Comparison of ENCODE assay signal across 9 mouse cellular contexts in the genomic region with DNA sequence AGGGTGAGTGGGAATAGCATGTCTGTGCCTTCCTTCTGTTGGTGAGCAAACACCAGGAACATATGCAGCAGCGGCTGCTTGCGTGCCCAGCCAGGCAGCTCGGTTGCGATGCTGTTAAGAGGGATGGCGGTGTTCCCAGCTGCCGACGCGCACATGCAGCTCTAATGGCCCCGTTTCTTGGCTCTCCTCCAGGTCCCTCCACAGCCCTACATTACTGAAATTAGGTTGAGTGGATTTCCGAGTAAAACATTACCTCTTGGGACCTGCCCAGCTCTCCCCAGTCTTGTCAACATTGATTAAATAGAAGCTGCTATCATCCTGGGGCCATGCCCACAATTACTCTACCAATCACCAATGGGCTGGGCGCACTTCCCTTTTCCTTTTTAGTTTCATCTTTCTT.
A peak's percentile ranks its signal among the peaks of the same experiment; 100 is the strongest.
DNase-seq lines count a peak whose midpoint lies in the region; ATAC-seq lines count a peak whose summit lies in the region.
"Had no signal": no experiment of that assay in that cellular context is flagged by ENCODE, and none has a peak within 500 bp of the region (broad histone marks: within the 10 kb centered on the region; RNA-seq: fewer than 3 reads in every experiment).

No protein-coding gene starts in this region.

- no peak overlapping the region for H3K27ac ChIP-seq in intestine, embryonic 16.5 days (ENCODE audit: low read length)
- H3K27ac ChIP-seq in intestine, embryonic 15.5 days: no peak overlapping the region
- peak overlapping the region; percentile 71 for H3K27ac ChIP-seq in neural tube, embryonic 14.5 days (ENCODE audit: low read depth, low read length)
- H3K27ac ChIP-seq: limb, embryonic 15.5 days had no signal

- WGBS in intestine, embryonic 16.5 days: 77% methylated on average over 11 of the region's 11 CpGs
- 82% methylated on average over 11 of the region's 11 CpGs for WGBS in intestine, embryonic 15.5 days
- 54% methylated on average over 11 of the region's 11 CpGs for WGBS in neural tube, embryonic 14.5 days

- peak; percentile 21; the same call in 1 of the 2 replicates for ATAC-seq in intestine, embryonic 16.5 days
- ATAC-seq in intestine, embryonic 15.5 days: no peak
- ATAC-seq in neural tube, embryonic 14.5 days (ENCODE audit: low read depth): peak; percentile 96
- ATAC-seq in monocyte, adult 5-6 weeks (replicated peaks; ENCODE audit: insufficient number of reproducible peaks, low FRiP score, low TSS enrichment, poor library complexity, severe bottlenecking): no peak

- no peak overlapping the region for H3K4me3 ChIP-seq in intestine, embryonic 16.5 days (ENCODE audit: low read length)
- H3K4me3 ChIP-seq in intestine, embryonic 15.5 days (replicated peaks): no peak overlapping the region
- H3K4me3 ChIP-seq in neural tube, embryonic 14.5 days (ENCODE audit: low read depth, low read length): no peak overlapping the region
- H3K4me3 ChIP-seq: limb, embryonic 15.5 days had no signal

- DNase-seq in cerebellum, postnatal 14 days: peak; percentile 85 to 92
- DNase-seq in layer of hippocampus, adult 8-10 months (ENCODE audit: low spot score in 2 of 2): peak; percentile 46 to 75
- DNase-seq in urinary bladder, postnatal 10 days (ENCODE audit: low spot score): no peak
- DNase-seq in lung, postnatal 4 days: no peak

- no peaks in the 10 kb centered on the region for H3K4me1 ChIP-seq in intestine, embryonic 16.5 days (ENCODE audit: control insufficient read depth, insufficient read depth, low read length)
- H3K4me1 ChIP-seq in intestine, embryonic 15.5 days (replicated peaks): no peaks in the 10 kb centered on the region
- H3K4me1 ChIP-seq in neural tube, embryonic 14.5 days (ENCODE audit: control insufficient read depth, insufficient read depth, low read length): 0 out of 2 replicates have a peak, but pooled peaks cover 6% of the 10 kb centered on the region
- H3K4me1 ChIP-seq: limb, embryonic 15.5 days had no signal

- no peaks in the 10 kb centered on the region for H3K27me3 ChIP-seq in intestine, embryonic 16.5 days (replicated peaks; ENCODE audit: control insufficient read depth, insufficient read depth, low read length)
- H3K27me3 ChIP-seq in intestine, embryonic 15.5 days (replicated peaks): no peaks in the 10 kb centered on the region
- no peaks in the 10 kb centered on the region for H3K27me3 ChIP-seq in neural tube, embryonic 14.5 days (ENCODE audit: control insufficient read depth, insufficient read depth, low read length)
- H3K27me3 ChIP-seq: limb, embryonic 15.5 days had no signal

- no peak overlapping the region for H3K9ac ChIP-seq in intestine, embryonic 16.5 days (ENCODE audit: low read depth, low read length)
- H3K9ac ChIP-seq in intestine, embryonic 15.5 days: no peak overlapping the region
- no peak overlapping the region for H3K9ac ChIP-seq in neural tube, embryonic 14.5 days (replicated peaks; ENCODE audit: low read depth, low read length)
- H3K9ac ChIP-seq: limb, embryonic 15.5 days had no signal

- no peaks in the 10 kb centered on the region for H3K9me3 ChIP-seq in intestine, embryonic 16.5 days (ENCODE audit: control insufficient read depth, low read length)
- no peaks in the 10 kb centered on the region for H3K9me3 ChIP-seq in intestine, embryonic 15.5 days
- H3K9me3 ChIP-seq in neural tube, embryonic 14.5 days (ENCODE audit: control insufficient read depth, low read length): no peaks in the 10 kb centered on the region
- H3K9me3 ChIP-seq: limb, embryonic 15.5 days had no signal

- H3K36me3 ChIP-seq in intestine, embryonic 16.5 days (ENCODE audit: control insufficient read depth, insufficient read depth, low read length): no peaks in the 10 kb centered on the region
- H3K36me3 ChIP-seq in intestine, embryonic 15.5 days: no peaks in the 10 kb centered on the region
- no peaks in the 10 kb centered on the region for H3K36me3 ChIP-seq in neural tube, embryonic 14.5 days (ENCODE audit: control insufficient read depth, insufficient read depth, low read length)
- H3K36me3 ChIP-seq: limb, embryonic 15.5 days had no signal

- no peak overlapping the region for H3K4me2 ChIP-seq in intestine, embryonic 16.5 days (ENCODE audit: low read depth, low read length)
- H3K4me2 ChIP-seq in intestine, embryonic 15.5 days (replicated peaks): no peak overlapping the region
- H3K4me2 ChIP-seq in neural tube, embryonic 14.5 days (ENCODE audit: low read depth, low read length): peak overlapping the region; percentile 23
- H3K4me2 ChIP-seq: limb, embryonic 15.5 days had no signal

Comparison
In these comparisons a context has a peak if more than half of its experiments do, and no peak if none do; other contexts are left out.
1. ATAC-seq: peak in intestine, embryonic 16.5 days (single experiment) and neural tube, embryonic 14.5 days (single experiment); none in intestine, embryonic 15.5 days (single experiment) and monocyte, adult 5-6 weeks (single experiment).
2. DNase-seq: peak in cerebellum, postnatal 14 days (2 of 2) and layer of hippocampus, adult 8-10 months (2 of 2); none in urinary bladder, postnatal 10 days (single experiment) and lung, postnatal 4 days (0 of 2).